Mouse (Mus musculus): ENCODE measurements at regions not wholly inside any gene's neighbourhood (a gene's known extent, or its start where the extent isn't known, plus 50 kb on each side); places are given as distances from the start of the nearest gene placed in this dataset.

GRCm38 (mm10) chr8:126675153-126675552 is 81.4 kb upstream of the Irf2bp2 start:
- no peak for DNase-seq

GRCm38 (mm10) chr8:126673038-126673740 is 79.4 kb upstream of the Irf2bp2 start:
- peak; percentile 48 for DNase-seq

GRCm38 (mm10) chr8:126671594-126671993 is 77.8 kb upstream of the Irf2bp2 start:
- no peak for DNase-seq

- DNase-seq = no peak
Measured at GRCm38 (mm10) chr8:126669919-126670318, 76.1 kb upstream of the Irf2bp2 start.

- no peak for DNase-seq
Measured at GRCm38 (mm10) chr8:126669154-126669553, 75.4 kb upstream of the Irf2bp2 start.

GRCm38 (mm10) chr8:126668657-126669025 is 74.9 kb upstream of the Irf2bp2 start:
- DNase-seq = peak; percentile 55

GRCm38 (mm10) chr8:126667721-126668656 is 74.2 kb upstream of the Irf2bp2 start:
- DNase-seq = peak; percentile 91

GRCm38 (mm10) chr8:126667086-126667720 is 73.4 kb upstream of the Irf2bp2 start:
- DNase-seq = no peak

GRCm38 (mm10) chr8:126666327-126667085 is 72.7 kb upstream of the Irf2bp2 start:
- peak; percentile 100 for DNase-seq

GRCm38 (mm10) chr8:126665581-126666241 is 71.9 kb upstream of the Irf2bp2 start:
- DNase-seq = peak; percentile 76

GRCm38 (mm10) chr8:126664891-126665290 is 71.1 kb upstream of the Irf2bp2 start:
- no peak for DNase-seq

- peak; percentile 70 for DNase-seq
Measured at GRCm38 (mm10) chr8:126662797-126663784, 69.3 kb upstream of the Irf2bp2 start.

GRCm38 (mm10) chr8:126662151-126662550 is 68.4 kb upstream of the Irf2bp2 start:
- no peak for DNase-seq

GRCm38 (mm10) chr8:126661511-126662142 is 67.8 kb upstream of the Irf2bp2 start:
- peak; percentile 45 for DNase-seq

- DNase-seq = peak; percentile 70
Measured at GRCm38 (mm10) chr8:126660658-126661316, 67.0 kb upstream of the Irf2bp2 start.

GRCm38 (mm10) chr8:126659691-126660657 is 66.2 kb upstream of the Irf2bp2 start:
- DNase-seq = peak; percentile 79

- no peak for DNase-seq
Measured at GRCm38 (mm10) chr8:126657546-126657945, 63.8 kb upstream of the Irf2bp2 start.

- no peak for DNase-seq
Measured at GRCm38 (mm10) chr8:126656554-126657260, 62.9 kb upstream of the Irf2bp2 start.

Data from lung, postnatal 10 days (tissue).